Mouse (Mus musculus) liver, embryonic 13.5 days (tissue): ENCODE data around the gene Crim1. TPM values are rescaled to one million over a fixed set of nuclear protein-coding genes. Genes with fewer than 3 reads are reported as not detected.
A peak's percentile ranks its signal among the peaks of the same experiment; 100 is the strongest.

Experiments used
- ATAC-seq: fragments of 200-750 bp; cut with Nextera tagmentation; 2 replicates; pipeline ENCODE4 v1.8.0; 2017; ENCODE audit warnings: low read depth, mild to moderate bottlenecking, moderate number of reproducible peaks, moderate library complexity
- DNase-seq: peaks from one replicate; pipeline ENCODE4 v3.0.0; 2022
- H3K27ac ChIP-seq: fragments of 300-500 bp; sonication (generic); 2 replicates; pipeline ENCODE4 v1.5.1; 2015; ENCODE audit warnings: moderate library complexity, mild to moderate bottlenecking, inconsistent platforms
- H3K27me3 ChIP-seq: fragments of 300-500 bp; sonication (generic); 2 replicates; pipeline ENCODE4 v1.6.1; 2015; ENCODE audit warnings: mild to moderate bottlenecking, inconsistent platforms
- H3K36me3 ChIP-seq: fragments of 300-500 bp; sonication (generic); 2 replicates; pipeline ENCODE4 v1.6.1; 2015; ENCODE audit warnings: mild to moderate bottlenecking, inconsistent platforms
- H3K4me1 ChIP-seq: fragments of 300-500 bp; sonication (generic); replicated peaks from 2 replicates; pipeline ENCODE4 v1.6.1; 2015; ENCODE audit warnings: inconsistent platforms
- H3K4me2 ChIP-seq: fragments of 300-500 bp; sonication (generic); 2 replicates; pipeline ENCODE4 v1.6.1; 2015; ENCODE audit warnings: inconsistent platforms, mild to moderate bottlenecking, moderate library complexity
- H3K4me3 ChIP-seq: fragments of 300-500 bp; sonication (generic); replicated peaks from 2 replicates; pipeline ENCODE4 v1.5.1; 2015; ENCODE audit warnings: mild to moderate bottlenecking, inconsistent platforms
- H3K9ac ChIP-seq: fragments of 300-500 bp; sonication (generic); 2 replicates; pipeline ENCODE4 v1.6.1; 2015; ENCODE audit warnings: mild to moderate bottlenecking, inconsistent platforms
- H3K9me3 ChIP-seq: fragments of 300-500 bp; sonication (generic); replicated peaks from 2 replicates; pipeline ENCODE4 v1.6.1; 2016; ENCODE audit warnings: inconsistent platforms
- WGBS: fragments of 180-500 bp; shearing (Covaris S2); methylation state at CpG from one replicate; pipeline ENCODE4 v1.1.7; 2015; ENCODE audit not compliant: insufficient replicate concordance; 5-methylcytosine and 5-hydroxymethylcytosine counted together
- polyA plus RNA-seq: library from polyadenylated mRNA; unstranded; fragments of >200 nt; fragmentation: Nextera tagmentation; extraction: Ambion mirVana; gene quantifications from 2 replicates; pipeline ENCODE4 v1.2.1, GENCODE M21; 2015

Crim1 gene
- polyA plus RNA-seq, 1 experiment from 2014 or later: 0.56 TPM

- Histone ChIP-seq H3K9me3 (no peaks in the 10 kb centered on the region), H3K27me3 (no peaks in the 10 kb centered on the region), H3K4me2 (peak overlapping the region; percentile 45), H3K36me3 (no peaks in the 10 kb centered on the region), H3K4me1 (peaks cover 56% of the 10 kb centered on the region), H3K27ac (peak overlapping the region; percentile 74), H3K4me3 (no peak overlapping the region), H3K9ac (peak overlapping the region; percentile 15; the same call in 1 of the 2 replicates)
- DNase-seq (peak; percentile 50), ATAC-seq (peak; percentile 94)
- 49% methylated on average over 6 of the region's 6 CpGs for WGBS
Observed at GRCm38 (mm10) chr17:78290153-78290876, 90.3 kb downstream of the Crim1 start.

GRCm38 (mm10) chr17:78291030-78291429, 91.0 kb downstream of the Crim1 start:
- H3K9ac ChIP-seq: no peak overlapping the region
- no peaks in the 10 kb centered on the region for H3K36me3 ChIP-seq
- 91% methylated on average over 5 of the region's 5 CpGs for WGBS
- H3K27ac ChIP-seq: no peak overlapping the region
- H3K4me3 ChIP-seq: no peak overlapping the region
- DNase-seq (no peak), ATAC-seq (no peak)
- no peaks in the 10 kb centered on the region for H3K27me3 ChIP-seq
- peaks cover 58% of the 10 kb centered on the region for H3K4me1 ChIP-seq
- H3K4me2 ChIP-seq: no peak overlapping the region
- H3K9me3 ChIP-seq: no peaks in the 10 kb centered on the region

- Histone ChIP-seq H3K9ac (no peak overlapping the region), H3K27ac (no peak overlapping the region), H3K36me3 (no peaks in the 10 kb centered on the region), H3K9me3 (no peaks in the 10 kb centered on the region), H3K4me2 (no peak overlapping the region), H3K4me1 (peaks cover 58% of the 10 kb centered on the region), H3K4me3 (no peak overlapping the region), H3K27me3 (no peaks in the 10 kb centered on the region)
- 82% methylated on average over 7 of the region's 7 CpGs for WGBS
- DNase-seq (no peak), ATAC-seq (no peak)
Observed at GRCm38 (mm10) chr17:78292301-78292700, 92.3 kb downstream of the Crim1 start.

GRCm38 (mm10) chr17:78292827-78293488, 92.9 kb downstream of the Crim1 start:
- H3K27ac ChIP-seq: no peak overlapping the region
- no peaks in the 10 kb centered on the region for H3K27me3 ChIP-seq
- ATAC-seq: no peak
- no peak overlapping the region for H3K9ac ChIP-seq
- no peaks in the 10 kb centered on the region for H3K9me3 ChIP-seq
- DNase-seq: no peak
- 79% methylated on average over 10 of the region's 10 CpGs for WGBS
- no peak overlapping the region for H3K4me2 ChIP-seq
- H3K4me3 ChIP-seq: no peak overlapping the region
- H3K36me3 ChIP-seq: no peaks in the 10 kb centered on the region
- H3K4me1 ChIP-seq: peaks cover 58% of the 10 kb centered on the region

- H3K36me3 ChIP-seq: no peaks in the 10 kb centered on the region
- H3K9ac ChIP-seq: no peak overlapping the region
- H3K4me1 ChIP-seq: peaks cover 44% of the 10 kb centered on the region
- no peaks in the 10 kb centered on the region for H3K9me3 ChIP-seq
- no peak overlapping the region for H3K4me2 ChIP-seq
- no peak overlapping the region for H3K4me3 ChIP-seq
- no peak overlapping the region for H3K27ac ChIP-seq
- DNase-seq: no peak
- no peak for ATAC-seq
- H3K27me3 ChIP-seq: no peaks in the 10 kb centered on the region
- WGBS: 82% methylated on average over 7 of the region's 7 CpGs
Observed at GRCm38 (mm10) chr17:78295979-78296378, 95.9 kb downstream of the Crim1 start.

- Histone ChIP-seq H3K36me3 (no peaks in the 10 kb centered on the region), H3K27me3 (no peaks in the 10 kb centered on the region), H3K9ac (no peak overlapping the region), H3K27ac (no peak overlapping the region), H3K4me3 (no peak overlapping the region), H3K4me1 (peaks cover 46% of the 10 kb centered on the region), H3K4me2 (no peak overlapping the region), H3K9me3 (no peaks in the 10 kb centered on the region)
- ATAC-seq (no peak), DNase-seq (no peak)
- 69% methylated on average over 5 of the region's 5 CpGs for WGBS
Observed at GRCm38 (mm10) chr17:78298140-78298539, 98.1 kb downstream of the Crim1 start.

GRCm38 (mm10) chr17:78298967-78299540, 99.0 kb downstream of the Crim1 start:
- Histone ChIP-seq H3K9me3 (no peaks in the 10 kb centered on the region), H3K27ac (peak overlapping the region; percentile 47; the same call in 1 of the 2 replicates), H3K9ac (peak overlapping the region; percentile 14; the same call in 1 of the 2 replicates), H3K4me2 (no peak overlapping the region), H3K36me3 (no peaks in the 10 kb centered on the region), H3K4me3 (no peak overlapping the region), H3K4me1 (peaks cover 50% of the 10 kb centered on the region), H3K27me3 (no peaks in the 10 kb centered on the region)
- ATAC-seq: no peak
- 17% methylated on average over 8 of the region's 8 CpGs for WGBS
- no peak for DNase-seq

- H3K36me3 ChIP-seq: no peaks in the 10 kb centered on the region
- H3K27ac ChIP-seq: peak overlapping the region; percentile 65
- peaks cover 49% of the 10 kb centered on the region for H3K4me1 ChIP-seq
- H3K9ac ChIP-seq: 0 out of 2 replicates have a peak overlapping the region, but pooled peaks have one; percentile 5
- no peak overlapping the region for H3K4me3 ChIP-seq
- ATAC-seq (peak; percentile 94), DNase-seq (peak; percentile 49)
- 32% methylated on average over 2 of the region's 2 CpGs for WGBS
- no peaks in the 10 kb centered on the region for H3K27me3 ChIP-seq
- H3K4me2 ChIP-seq: peak overlapping the region; percentile 21
- H3K9me3 ChIP-seq: no peaks in the 10 kb centered on the region
Observed at GRCm38 (mm10) chr17:78303053-78303452, 103.0 kb downstream of the Crim1 start.

- no peak overlapping the region for H3K9ac ChIP-seq
- H3K27ac ChIP-seq: peak overlapping the region; percentile 65
- peaks cover 42% of the 10 kb centered on the region for H3K4me1 ChIP-seq
- H3K9me3 ChIP-seq: no peaks in the 10 kb centered on the region
- no peak overlapping the region for H3K4me3 ChIP-seq
- H3K27me3 ChIP-seq: no peaks in the 10 kb centered on the region
- WGBS: 92% methylated on average over 13 of the region's 13 CpGs
- no peak overlapping the region for H3K4me2 ChIP-seq
- DNase-seq (no peak), ATAC-seq (no peak)
- H3K36me3 ChIP-seq: no peaks in the 10 kb centered on the region
Observed at GRCm38 (mm10) chr17:78304059-78304458, 104.0 kb downstream of the Crim1 start.

- no peaks in the 10 kb centered on the region for H3K36me3 ChIP-seq
- no peak overlapping the region for H3K4me2 ChIP-seq
- no peak overlapping the region for H3K4me3 ChIP-seq
- DNase-seq: no peak
- no peak for ATAC-seq
- WGBS: 73% methylated on average over 9 of the region's 9 CpGs
- no peak overlapping the region for H3K9ac ChIP-seq
- H3K4me1 ChIP-seq: peaks cover 34% of the 10 kb centered on the region
- no peaks in the 10 kb centered on the region for H3K27me3 ChIP-seq
- H3K9me3 ChIP-seq: no peaks in the 10 kb centered on the region
- no peak overlapping the region for H3K27ac ChIP-seq
Observed at GRCm38 (mm10) chr17:78306434-78306833, 106.4 kb downstream of the Crim1 start.

GRCm38 (mm10) chr17:78308221-78308620, 108.2 kb downstream of the Crim1 start:
- no peak for ATAC-seq
- no peak overlapping the region for H3K4me3 ChIP-seq
- peaks cover 18% of the 10 kb centered on the region for H3K4me1 ChIP-seq
- DNase-seq: no peak
- no peaks in the 10 kb centered on the region for H3K27me3 ChIP-seq
- H3K27ac ChIP-seq: no peak overlapping the region
- H3K9me3 ChIP-seq: no peaks in the 10 kb centered on the region
- WGBS: 79% methylated on average over 9 of the region's 9 CpGs
- H3K9ac ChIP-seq: no peak overlapping the region
- no peaks in the 10 kb centered on the region for H3K36me3 ChIP-seq
- H3K4me2 ChIP-seq: no peak overlapping the region
